Mouse (Mus musculus) MEL (cell line): ENCODE measurements around the gene Nkain1. TPM values are rescaled to one million over a fixed set of nuclear protein-coding genes. Genes with fewer than 3 reads are reported as not detected.

Experiments used
- DNase-seq: peaks from one replicate; pipeline ENCODE4 v3.0.0; 2011; ENCODE audit warnings: low read depth, low spot score
- H3K27ac ChIP-seq: 2 replicates; pipeline ENCODE4 v1.5.1; 2012; ENCODE audit warnings: low read depth, mild to moderate bottlenecking, control low read depth, low read length, moderate library complexity; ENCODE audit not compliant: control insufficient read depth
- H3K27me3 ChIP-seq, 2 experiments: fragments of 150-350 bp in 1 of 2; sonication (generic) in 1 of 2; 2 replicates each; pipeline ENCODE4 v1.6.1; 2012; ENCODE audit warnings: low read length in 2 of 2, mild to moderate bottlenecking in 2 of 2, improper control_type of control experiment in 1 of 2, moderate library complexity in 1 of 2; ENCODE audit not compliant: insufficient read depth in 2 of 2, control insufficient read depth in 1 of 2
- H3K36me3 ChIP-seq, 2 experiments: 2 replicates each; pipeline ENCODE4 v1.6.1; 2012 to 2014; ENCODE audit warnings: low read length in 2 of 2, improper control_type of control experiment in 1 of 2, inconsistent platforms in 1 of 2, mild to moderate bottlenecking in 1 of 2; ENCODE audit not compliant: insufficient read depth in 2 of 2, control insufficient read depth in 1 of 2
- H3K4me1 ChIP-seq, 2 experiments: fragments of 150-350 bp in 1 of 2; sonication (generic) in 1 of 2; 2 replicates each; pipeline ENCODE4 v1.6.1; 2012; ENCODE audit warnings: low read length in 2 of 2, improper control_type of control experiment in 1 of 2, mild to moderate bottlenecking in 1 of 2; ENCODE audit not compliant: insufficient read depth in 2 of 2, control insufficient read depth in 1 of 2
- H3K4me3 ChIP-seq, 2 experiments: fragments of 150-350 bp in 1 of 2; sonication (generic) in 1 of 2; 2 replicates each; pipeline ENCODE4 v1.5.1; 2012; ENCODE audit warnings: low read depth in 2 of 2, low read length in 2 of 2, mild to moderate bottlenecking in 2 of 2, moderate library complexity in 2 of 2, control low read depth in 1 of 2, improper control_type of control experiment in 1 of 2; ENCODE audit not compliant: control insufficient read depth in 1 of 2, insufficient read depth in 1 of 2
- H3K79me2 ChIP-seq: 2 replicates; pipeline ENCODE4 v1.6.1; 2012; ENCODE audit warnings: mild to moderate bottlenecking, low read length, moderate library complexity; ENCODE audit not compliant: control insufficient read depth, poor library complexity, insufficient read depth
- H3K9ac ChIP-seq: 2 replicates; pipeline ENCODE4 v1.6.1; 2012; ENCODE audit warnings: low read depth, mild to moderate bottlenecking, control low read depth, low read length, moderate library complexity; ENCODE audit not compliant: control insufficient read depth, poor library complexity, severe bottlenecking
- H3K9me3 ChIP-seq: fragments of 150-350 bp; sonication (generic); replicated peaks from 2 replicates; pipeline ENCODE4 v1.6.1; 2012; ENCODE audit warnings: mild to moderate bottlenecking, low read length, improper control_type of control experiment, moderate library complexity; ENCODE audit not compliant: insufficient read depth
- CHD1 ChIP-seq: IDR thresholded peaks from 2 replicates; pipeline ENCODE4 v1.6.1; 2012; ENCODE audit warnings: low read depth, mild to moderate bottlenecking, inconsistent platforms, low read length, improper control_type of control experiment
- CTCF ChIP-seq, 3 experiments: IDR thresholded peaks in 2 of 3; conservative IDR thresholded peaks in 1 of 3; 2 replicates each; pipeline ENCODE4 v1.5.1; 2011 to 2012; ENCODE audit warnings: low read length in 3 of 3, low read depth in 2 of 3, mild to moderate bottlenecking in 2 of 3, improper control_type of control experiment in 1 of 3, inconsistent platforms in 1 of 3, mixed read lengths in 1 of 3, moderate library complexity in 1 of 3; ENCODE audit not compliant: control insufficient read depth in 1 of 3, insufficient read depth in 1 of 3, poor library complexity in 1 of 3, severe bottlenecking in 1 of 3
- ELF1 ChIP-seq: IDR thresholded peaks from 2 replicates; pipeline ENCODE4 v1.6.1; 2014; ENCODE audit warnings: low read depth, mild to moderate bottlenecking, inconsistent platforms, low read length, improper control_type of control experiment, moderate library complexity
- EP300 ChIP-seq, 2 experiments: IDR thresholded peaks; 2 replicates each; pipeline ENCODE4 v1.6.1; 2011; ENCODE audit warnings: improper control_type of control experiment in 2 of 2, low read length in 2 of 2, low read depth in 1 of 2, mild to moderate bottlenecking in 1 of 2
- GATA1 ChIP-seq: IDR thresholded peaks from 2 replicates; pipeline ENCODE4 v1.6.1; 2011; ENCODE audit warnings: low read depth, low read length, improper control_type of control experiment
- MAZ ChIP-seq: IDR thresholded peaks from 2 replicates; pipeline ENCODE4 v1.6.1; 2012; ENCODE audit warnings: low read depth, mild to moderate bottlenecking, inconsistent platforms, low read length, improper control_type of control experiment
- MXI1 ChIP-seq: IDR thresholded peaks from 2 replicates; pipeline ENCODE4 v1.6.1; 2011; ENCODE audit warnings: mild to moderate bottlenecking, low read depth, low read length, improper control_type of control experiment
- MYB ChIP-seq: IDR thresholded peaks from 2 replicates; pipeline ENCODE4 v1.6.1; 2011; ENCODE audit warnings: mild to moderate bottlenecking, low read depth, low read length, improper control_type of control experiment
- NRF1 ChIP-seq: IDR thresholded peaks from 2 replicates; pipeline ENCODE4 v1.6.1; 2014; ENCODE audit warnings: low read depth, mild to moderate bottlenecking, inconsistent platforms, low read length, improper control_type of control experiment, moderate library complexity; ENCODE audit not compliant: poor library complexity, insufficient read depth, severe bottlenecking
- POLR2A ChIP-seq, 2 experiments: IDR thresholded peaks; 2 replicates each; pipeline ENCODE4 v1.6.1; 2011 to 2012; ENCODE audit warnings: low read length in 2 of 2, mild to moderate bottlenecking in 2 of 2, control low read depth in 1 of 2, improper control_type of control experiment in 1 of 2, low read depth in 1 of 2, moderate library complexity in 1 of 2; ENCODE audit not compliant: control insufficient read depth in 1 of 2, insufficient read depth in 1 of 2, poor library complexity in 1 of 2
- POLR2AphosphoS2 ChIP-seq: IDR thresholded peaks from 2 replicates; pipeline ENCODE4 v1.6.1; 2011; ENCODE audit warnings: low read length, improper control_type of control experiment
- RCOR1 ChIP-seq: IDR thresholded peaks from 2 replicates; pipeline ENCODE4 v1.6.1; 2012; ENCODE audit warnings: low read depth, mild to moderate bottlenecking, inconsistent platforms, low read length, improper control_type of control experiment
- USF1 ChIP-seq: IDR thresholded peaks from 2 replicates; pipeline ENCODE4 v1.6.1; 2014; ENCODE audit warnings: low read depth, mild to moderate bottlenecking, inconsistent platforms, low read length, improper control_type of control experiment, moderate library complexity
- USF2 ChIP-seq, 2 experiments: IDR thresholded peaks; 2 replicates each; pipeline ENCODE4 v1.6.1; 2011 to 2012; ENCODE audit warnings: improper control_type of control experiment in 2 of 2, low read length in 2 of 2, borderline replicate concordance in 1 of 2, inconsistent platforms in 1 of 2, low read depth in 1 of 2, mild to moderate bottlenecking in 1 of 2; ENCODE audit not compliant: insufficient read depth in 1 of 2
- ZKSCAN1 ChIP-seq: IDR thresholded peaks from 2 replicates; pipeline ENCODE4 v1.6.1; 2012; ENCODE audit warnings: low read depth, mild to moderate bottlenecking, inconsistent platforms, low read length, improper control_type of control experiment, moderate library complexity
- ZNF384 ChIP-seq: IDR thresholded peaks from 2 replicates; pipeline ENCODE4 v1.6.1; 2012; ENCODE audit warnings: low read depth, mild to moderate bottlenecking, inconsistent platforms, low read length, improper control_type of control experiment
- polyA plus RNA-seq, 2 experiments: library from polyadenylated mRNA; stranded (reverse) in 1 of 2; unstranded in 1 of 2; fragments of >175 nt in 1 of 2; fragments of >200 nt in 1 of 2; gene quantifications; 2 replicates each; pipeline versions ENCODE4 v1.2.1 to v1.2.4; 2012; ENCODE audit warnings: low replicate concordance in 2 of 2, low read depth in 1 of 2; ENCODE audit not compliant: insufficient read length in 2 of 2, insufficient read depth in 1 of 2, missing spikeins in 1 of 2
- total RNA-seq: library from RNA; depleted of rRNA; stranded (reverse); fragments of 300-350 nt; gene quantifications from 2 replicates; pipeline ENCODE4 v1.2.3, GENCODE M21; 2012

The Nkain1 gene
- total and polyA plus RNA-seq, 3 experiments, result 5.3 to 18.5 TPM; not detected in 1

GRCm38 (mm10) chr4:130543121-130543520 lies 30.9 kb downstream of the Nkain1 start:
- Histone ChIP-seq H3K9me3 (no peaks in the 10 kb centered on the region), H3K79me2 (no peaks in the 10 kb centered on the region), H3K27me3 (no peaks in the 10 kb centered on the region), H3K4me3 (no peak overlapping the region), H3K27ac (no peak overlapping the region), H3K9ac (no peak overlapping the region), H3K36me3 (no peaks in the 10 kb centered on the region), H3K4me1 (no peaks in the 10 kb centered on the region)
- TF ChIP-seq EP300 (IDR thresholded peaks at IDR 0.05; ENCODE audit: low read depth in 1 of 2, low read length in 2 of 2) (no peak), USF2 (IDR thresholded peaks at IDR 0.05; ENCODE audit: borderline replicate concordance in 1 of 2, insufficient read depth in 1 of 2, low read depth in 1 of 2, low read length in 2 of 2) (no peak), MAZ (no peak), CTCF (IDR thresholded peaks at IDR 0.05 in 2 of 3, conservative IDR thresholded peaks at IDR 0.05 in 1 of 3; ENCODE audit: control insufficient read depth in 1 of 3, insufficient read depth in 1 of 3, low read depth in 2 of 3, low read length in 3 of 3, poor library complexity in 1 of 3, severe bottlenecking in 1 of 3) (no peak), ELF1 (no peak), MYB (no peak), RCOR1 (no peak), ZNF384 (no peak), CHD1 (no peak), POLR2AphosphoS2 (no peak), MXI1 (no peak), ZKSCAN1 (no peak)
- no peak for DNase-seq

- no peaks in the 10 kb centered on the region for H3K79me2 ChIP-seq
- TF ChIP-seq GATA1 (no peak), NRF1 (no peak), RCOR1 (no peak), POLR2A (IDR thresholded peaks at IDR 0.05; ENCODE audit: control insufficient read depth in 1 of 2, insufficient read depth in 1 of 2, low read depth in 1 of 2, low read length in 2 of 2, poor library complexity in 1 of 2) (no peak), ELF1 (no peak), USF1 (no peak)
- no peak for DNase-seq
Observed at GRCm38 (mm10) chr4:130540831-130541230, 33.1 kb downstream of the Nkain1 start.

More at GRCm38 (mm10) chr4:130540831-130541230, 33.1 kb downstream of the Nkain1 start:
- H3K27me3 ChIP-seq, result no peaks in the 10 kb centered on the region
- no peaks in the 10 kb centered on the region for H3K4me1 ChIP-seq
- no peaks in the 10 kb centered on the region for H3K36me3 ChIP-seq
- no peak overlapping the region for H3K27ac ChIP-seq
- no peak overlapping the region for H3K4me3 ChIP-seq
- H3K9ac ChIP-seq, result no peak overlapping the region
- H3K9me3 ChIP-seq, result no peaks in the 10 kb centered on the region
